Mouse (Mus musculus): ENCODE data around the gene Tmem119. TPM values are rescaled to one million over a fixed set of nuclear protein-coding genes. Genes with fewer than 3 reads are reported as not detected.

The Tmem119 gene
- polyA plus RNA-seq, 1 experiment = 0.05 TPM

GRCm38 (mm10) chr5:113829566-113830291 is 29.4 kb upstream of the Tmem119 start:
- no peak for TF ChIP-seq GATA1 (IDR thresholded peaks at IDR 0.05; ENCODE audit: low read length)

GRCm38 (mm10) chr5:113828481-113828880 is 28.2 kb upstream of the Tmem119 start:
- TF ChIP-seq GATA1 (IDR thresholded peaks at IDR 0.05; ENCODE audit: low read length) = no peak

- no peak for TF ChIP-seq GATA1 (IDR thresholded peaks at IDR 0.05; ENCODE audit: low read length)
Observed at GRCm38 (mm10) chr5:113827991-113828411, 27.7 kb upstream of the Tmem119 start.

GRCm38 (mm10) chr5:113826619-113827018 is 26.3 kb upstream of the Tmem119 start:
- no peak for TF ChIP-seq GATA1 (IDR thresholded peaks at IDR 0.05; ENCODE audit: low read length)

- no peak for TF ChIP-seq GATA1 (IDR thresholded peaks at IDR 0.05; ENCODE audit: low read length)
Observed at GRCm38 (mm10) chr5:113825558-113825957, 25.2 kb upstream of the Tmem119 start.

GRCm38 (mm10) chr5:113824228-113824627 is 23.9 kb upstream of the Tmem119 start:
- no peak for TF ChIP-seq GATA1 (IDR thresholded peaks at IDR 0.05; ENCODE audit: low read length)

GRCm38 (mm10) chr5:113818572-113818971 is 18.3 kb upstream of the Tmem119 start:
- no peak for TF ChIP-seq GATA1 (IDR thresholded peaks at IDR 0.05; ENCODE audit: low read length)

GRCm38 (mm10) chr5:113815638-113816152 is 15.4 kb upstream of the Tmem119 start:
- no peak for TF ChIP-seq GATA1 (IDR thresholded peaks at IDR 0.05; ENCODE audit: low read length)

- no peak for TF ChIP-seq GATA1 (IDR thresholded peaks at IDR 0.05; ENCODE audit: low read length)
Observed at GRCm38 (mm10) chr5:113815041-113815389, 14.7 kb upstream of the Tmem119 start.

- no peak for TF ChIP-seq GATA1 (IDR thresholded peaks at IDR 0.05; ENCODE audit: low read length)
Observed at GRCm38 (mm10) chr5:113814111-113815040, 14.1 kb upstream of the Tmem119 start.

GRCm38 (mm10) chr5:113813608-113814007 is 13.3 kb upstream of the Tmem119 start:
- TF ChIP-seq GATA1 (IDR thresholded peaks at IDR 0.05; ENCODE audit: low read length) = no peak

GRCm38 (mm10) chr5:113812638-113813037 is 12.3 kb upstream of the Tmem119 start:
- TF ChIP-seq GATA1 (IDR thresholded peaks at IDR 0.05; ENCODE audit: low read length) = no peak

- TF ChIP-seq GATA1 (IDR thresholded peaks at IDR 0.05; ENCODE audit: low read length) = no peak
Observed at GRCm38 (mm10) chr5:113810111-113810510, 9.8 kb upstream of the Tmem119 start.

GRCm38 (mm10) chr5:113808177-113808576 is 7.9 kb upstream of the Tmem119 start:
- no peak for TF ChIP-seq GATA1 (IDR thresholded peaks at IDR 0.05; ENCODE audit: low read length)

GRCm38 (mm10) chr5:113807712-113808111 is 7.4 kb upstream of the Tmem119 start:
- TF ChIP-seq GATA1 (IDR thresholded peaks at IDR 0.05; ENCODE audit: low read length) = no peak

GRCm38 (mm10) chr5:113806414-113806813 is 6.1 kb upstream of the Tmem119 start:
- no peak for TF ChIP-seq GATA1 (IDR thresholded peaks at IDR 0.05; ENCODE audit: low read length)
